Mouse (Mus musculus) spleen, adult 18-20 months (tissue): Measurements from ENCODE around the gene Asphd1.

Experiments used
- DNase-seq, 2 experiments: peaks; one replicate each; pipeline ENCODE4 v3.0.0; 2022; ENCODE audit warnings: mixed read lengths in 2 of 2

The Asphd1 gene

GRCm38 (mm10) chr7:126949403-126949792 is at the start of gene Asphd1:
Asphd1 (minus strand) TSS chr7:126949582.
- no peak for DNase-seq

- DNase-seq: peak in 1 of 2 experiments; percentile 25
Measured at GRCm38 (mm10) chr7:126996449-126996848, 47.1 kb upstream of the Asphd1 start.

- DNase-seq: no peak
Measured at GRCm38 (mm10) chr7:126988816-126989215, 39.4 kb upstream of the Asphd1 start.

GRCm38 (mm10) chr7:126986319-126986718 is 36.9 kb upstream of the Asphd1 start:
- peak in 1 of 2 experiments; percentile 16 for DNase-seq

GRCm38 (mm10) chr7:126984667-126985444 is 35.5 kb upstream of the Asphd1 start:
- DNase-seq: no peak

GRCm38 (mm10) chr7:126983113-126983512 is 33.7 kb upstream of the Asphd1 start:
- no peak for DNase-seq

- no peak for DNase-seq
Measured at GRCm38 (mm10) chr7:126982054-126982453, 32.7 kb upstream of the Asphd1 start.

- DNase-seq: no peak
Measured at GRCm38 (mm10) chr7:126981601-126982000, 32.2 kb upstream of the Asphd1 start.

GRCm38 (mm10) chr7:126978841-126979240 is 29.5 kb upstream of the Asphd1 start:
- peak in 1 of 2 experiments; percentile 7 for DNase-seq

GRCm38 (mm10) chr7:126976878-126977459 is 27.6 kb upstream of the Asphd1 start:
- DNase-seq: peak in 1 of 2 experiments; percentile 18

- peak; percentile 89 to 97 for DNase-seq
Measured at GRCm38 (mm10) chr7:126975950-126976866, 26.8 kb upstream of the Asphd1 start, which contains the start of gene Cdiptos. Cdiptos (minus strand) TSS chr7:126976098.

- no peak for DNase-seq
Measured at GRCm38 (mm10) chr7:126975893-126975949, 26.3 kb upstream of the Asphd1 start, which contains the start of gene Cdipt. Cdipt (plus strand) TSS chr7:126975914.

GRCm38 (mm10) chr7:126975493-126975892 is 26.1 kb upstream of the Asphd1 start:
- DNase-seq: peak in 1 of 2 experiments; percentile 20

GRCm38 (mm10) chr7:126967361-126967760 is 18.0 kb upstream of the Asphd1 start:
- no peak for DNase-seq

- DNase-seq: no peak
Measured at GRCm38 (mm10) chr7:126965568-126965967, 16.2 kb upstream of the Asphd1 start.

GRCm38 (mm10) chr7:126963548-126964286 is 14.3 kb upstream of the Asphd1 start:
- DNase-seq: peak in 1 of 2 experiments; percentile 38

- DNase-seq: no peak
Measured at GRCm38 (mm10) chr7:126961965-126962364, 12.6 kb upstream of the Asphd1 start.

GRCm38 (mm10) chr7:126961095-126961494 is 11.7 kb upstream of the Asphd1 start:
- no peak for DNase-seq

GRCm38 (mm10) chr7:126959780-126960179 is 10.4 kb upstream of the Asphd1 start:
- no peak for DNase-seq

- no peak for DNase-seq
Measured at GRCm38 (mm10) chr7:126955125-126955524, 5.7 kb upstream of the Asphd1 start.

GRCm38 (mm10) chr7:126952646-126953045 is 3.3 kb upstream of the Asphd1 start:
- no peak for DNase-seq

GRCm38 (mm10) chr7:126951741-126952140 is 2.4 kb upstream of the Asphd1 start:
- DNase-seq: no peak
